Mouse (Mus musculus): ENCODE results near the gene Dram1. TPM values are rescaled to one million over a fixed set of nuclear protein-coding genes. Genes with fewer than 3 reads are reported as not detected.
A peak's percentile ranks its signal among the peaks of the same experiment; 100 is the strongest.

Gene Dram1
- total and polyA plus RNA-seq, 3 experiments: 0.04 TPM; not detected in 2

DNA sequence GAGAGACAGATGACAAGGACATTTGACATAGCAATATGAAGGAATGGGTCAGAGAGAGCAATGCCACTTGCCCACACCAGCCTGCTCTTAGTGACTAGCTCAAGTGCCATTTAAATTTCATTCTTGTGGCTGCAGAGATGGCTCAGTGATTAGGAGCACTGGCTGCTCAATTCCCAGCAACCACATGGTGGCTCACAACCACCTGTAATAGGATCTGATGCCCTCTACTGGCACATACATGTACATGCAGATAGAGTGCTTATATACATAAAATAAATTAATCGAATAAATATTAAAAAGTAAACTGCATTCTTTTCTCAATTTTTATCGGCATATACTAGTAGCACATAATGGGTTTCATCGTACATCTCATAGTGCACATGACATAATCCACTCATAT, 72.6 kb downstream of the Dram1 start (continued):
- TF ChIP-seq CHD1 (IDR thresholded peaks at IDR 0.05; ENCODE audit: low read depth, low read length): no peak

DNA sequence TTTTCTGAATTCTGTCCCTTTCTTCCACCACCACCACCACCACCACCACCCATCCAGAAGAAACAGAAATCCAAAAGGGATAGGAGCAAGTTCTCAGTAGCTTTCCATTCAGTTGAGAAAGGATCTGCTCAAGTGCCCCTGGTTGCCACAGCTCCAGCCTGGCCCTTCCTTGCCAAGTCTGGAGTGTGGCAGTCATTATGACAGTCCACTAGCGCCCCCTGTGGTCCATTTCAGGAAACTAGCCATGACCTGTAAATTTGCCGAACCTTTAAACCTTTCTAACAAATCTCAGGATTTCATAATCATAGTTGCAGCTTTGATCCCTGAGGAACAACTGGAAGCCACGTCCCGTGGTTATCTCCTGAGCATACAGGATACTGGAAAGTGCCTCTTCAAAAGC, 74.6 kb downstream of the Dram1 start:
- no peak overlapping the region for H3K9ac ChIP-seq (ENCODE audit: insufficient read depth, low read depth)
- peak; percentile 65 to 88 for TF ChIP-seq CTCF (conservative IDR thresholded peaks at IDR 0.05 in 1 of 2, IDR thresholded peaks at IDR 0.05 in 1 of 2; ENCODE audit: low read depth in 2 of 2, low read length in 2 of 2)
- 0 out of 2 replicates have a peak, but pooled peaks have one; percentile 20 for TF ChIP-seq ELF1 (IDR thresholded peaks at IDR 0.05; ENCODE audit: low read depth, low read length)
- no peak for TF ChIP-seq POLR2A (IDR thresholded peaks at IDR 0.05; ENCODE audit: low read depth, low read length)
- TF ChIP-seq RAD21 (IDR thresholded peaks at IDR 0.05; ENCODE audit: low read depth, low read length): peak; percentile 91
- peak; percentile 68 for TF ChIP-seq SMC3 (IDR thresholded peaks at IDR 0.05; ENCODE audit: low read depth, low read length)

DNA sequence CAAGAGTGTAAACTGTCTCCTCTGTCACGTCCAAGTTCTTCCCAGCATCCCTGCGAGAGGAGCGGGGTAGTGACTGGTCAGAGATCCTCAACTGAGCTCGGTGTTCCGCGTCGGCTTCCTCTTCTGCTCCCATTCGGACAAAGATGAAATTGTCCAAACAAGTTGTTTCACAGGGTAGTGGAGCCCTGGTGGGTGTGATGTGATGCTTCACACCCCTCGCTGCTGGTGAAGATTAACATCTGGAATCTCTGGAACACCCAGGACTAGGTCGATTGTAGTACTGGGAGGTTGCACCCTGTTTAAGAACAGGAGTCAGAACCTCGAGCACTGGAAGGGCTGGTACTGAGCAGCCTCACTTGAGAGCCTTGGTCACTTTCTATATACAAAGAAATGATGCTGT, 75.8 kb downstream of the Dram1 start:
- peaks cover 9% of the 10 kb centered on the region for H3K9me3 ChIP-seq (replicated peaks; ENCODE audit: low read length)
- no peak overlapping the region for H3K27ac ChIP-seq (ENCODE audit: insufficient read depth, low read depth)
- H3K27me3 ChIP-seq (replicated peaks): no peaks in the 10 kb centered on the region
- TF ChIP-seq MEF2A (IDR thresholded peaks at IDR 0.05; ENCODE audit: borderline replicate concordance, low read depth, low read length) (no peak), EP300 (IDR thresholded peaks at IDR 0.05; ENCODE audit: low read length) (no peak), IRF4 (IDR thresholded peaks at IDR 0.05; ENCODE audit: low read depth, low read length) (no peak), CHD1 (IDR thresholded peaks at IDR 0.05; ENCODE audit: low read depth, low read length) (no peak), NELFE (IDR thresholded peaks at IDR 0.05; ENCODE audit: low read depth, low read length) (no peak), CTCF (conservative IDR thresholded peaks at IDR 0.05 in 1 of 2, IDR thresholded peaks at IDR 0.05 in 1 of 2; ENCODE audit: low read depth in 2 of 2, low read length in 2 of 2) (no peak), TCF12 (IDR thresholded peaks at IDR 0.05; ENCODE audit: low read depth, low read length) (no peak), ZNF384 (IDR thresholded peaks at IDR 0.05; ENCODE audit: low read depth, low read length) (no peak)
- dilution Hi-C loops (cut with MboI; ENCODE audit: extremely low pct_ligation_motif_present, extremely low pct_unique_long_range_greater_than_20kb, low sequenced_read_pairs): no loop called here
- no peaks in the 10 kb centered on the region for H3K79me2 ChIP-seq (replicated peaks; ENCODE audit: control insufficient read depth, extremely low read depth, insufficient read depth, poor library complexity, severe bottlenecking)
- in situ Hi-C loops (cut with MboI; ENCODE audit: low pct_ligation_motif_present, low pct_unique_long_range_greater_than_20kb, low sequenced_read_pairs): loop anchor here (25.0 kb wide), 1 partner anchor 741 kb away; no protein-coding TSS in a partner anchor
- no peaks in the 10 kb centered on the region for H3K36me3 ChIP-seq (replicated peaks in 1 of 2; ENCODE audit: control insufficient read depth in 1 of 2, insufficient read depth in 1 of 2, low read length in 1 of 2)
- peaks cover 0 to 2% of the 10 kb centered on the region in 2 experiments; a peak in 1 of 4 replicates for H3K4me1 ChIP-seq (ENCODE audit: control insufficient read depth in 1 of 2, insufficient read depth in 2 of 2)
- no peak overlapping the region for H3K4me2 ChIP-seq (ENCODE audit: insufficient read depth, low read depth, poor library complexity, severe bottlenecking)
- no peak for DNase-seq (ENCODE audit: extremely low read depth)
- no peak overlapping the region for H3K9ac ChIP-seq (ENCODE audit: insufficient read depth, low read depth)
- H3K4me3 ChIP-seq (replicated peaks in 1 of 3; ENCODE audit: low read depth in 2 of 3, low read length in 2 of 3, poor library complexity in 1 of 3): no peak overlapping the region

More for the DNA sequence above, 74.6 kb downstream of the Dram1 start:
- H3K4me2 ChIP-seq (ENCODE audit: insufficient read depth, low read depth, poor library complexity, severe bottlenecking): no peak overlapping the region
- no peak overlapping the region for H3K4me3 ChIP-seq (replicated peaks in 1 of 3; ENCODE audit: low read depth in 2 of 3, low read length in 2 of 3, poor library complexity in 1 of 3)
- peak; percentile 73 for DNase-seq (ENCODE audit: extremely low read depth)
- H3K27me3 ChIP-seq (replicated peaks): no peaks in the 10 kb centered on the region
- H3K27ac ChIP-seq (ENCODE audit: insufficient read depth, low read depth): no peak overlapping the region
- dilution Hi-C loops (cut with MboI; ENCODE audit: extremely low pct_ligation_motif_present, extremely low pct_unique_long_range_greater_than_20kb, low sequenced_read_pairs) (no loop called here), in situ Hi-C loops (cut with MboI; ENCODE audit: low pct_ligation_motif_present, low pct_unique_long_range_greater_than_20kb, low sequenced_read_pairs) (loop anchor here (25.0 kb wide), 1 partner anchor 742 kb away; no protein-coding TSS in a partner anchor)
- no peaks in the 10 kb centered on the region for H3K4me1 ChIP-seq (ENCODE audit: control insufficient read depth in 1 of 2, insufficient read depth in 2 of 2)
- H3K79me2 ChIP-seq (replicated peaks; ENCODE audit: control insufficient read depth, extremely low read depth, insufficient read depth, poor library complexity, severe bottlenecking): no peaks in the 10 kb centered on the region
- no peaks in the 10 kb centered on the region for H3K36me3 ChIP-seq (replicated peaks in 1 of 2; ENCODE audit: control insufficient read depth in 1 of 2, insufficient read depth in 1 of 2, low read length in 1 of 2)
- H3K9me3 ChIP-seq (replicated peaks; ENCODE audit: low read length): peaks cover 5% of the 10 kb centered on the region

Measured in CH12.LX (cell line).